Mouse (Mus musculus): ENCODE data around the gene Fuca1.
"Not testable (repeated sequence)": the region's sequence is repeated elsewhere in the genome, so short reads cannot be mapped to it uniquely, and the experiment has no call there.

Fuca1 gene

GRCm38 (mm10) chr4:135955886-135956285 is 35.4 kb downstream of the Fuca1 start:
- no peak for DNase-seq

- no peak for DNase-seq
Observed at GRCm38 (mm10) chr4:135958354-135958753, 37.8 kb downstream of the Fuca1 start.

GRCm38 (mm10) chr4:135960717-135961116 is 40.2 kb downstream of the Fuca1 start:
- peak; percentile 89 for DNase-seq

- DNase-seq = no peak
Observed at GRCm38 (mm10) chr4:135961709-135962108, 41.2 kb downstream of the Fuca1 start.

GRCm38 (mm10) chr4:135962198-135962597 is 41.7 kb downstream of the Fuca1 start:
- no peak for DNase-seq

GRCm38 (mm10) chr4:135962946-135963345 is 42.4 kb downstream of the Fuca1 start:
- DNase-seq = no peak

- DNase-seq = peak; percentile 94
Observed at GRCm38 (mm10) chr4:135963457-135964193, 43.1 kb downstream of the Fuca1 start, which contains the start of gene Gale. Gene Gale, plus strand, starts transcription at chr4:135963727.

GRCm38 (mm10) chr4:135964426-135964825 is 43.9 kb downstream of the Fuca1 start:
- DNase-seq = peak; percentile 70

- DNase-seq = no peak
Observed at GRCm38 (mm10) chr4:135965113-135965512, 44.6 kb downstream of the Fuca1 start.

- DNase-seq = no peak
Observed at GRCm38 (mm10) chr4:135966283-135966682, 45.7 kb downstream of the Fuca1 start.

GRCm38 (mm10) chr4:135967086-135967760 is 46.7 kb downstream of the Fuca1 start:
- no peak for DNase-seq

GRCm38 (mm10) chr4:135968271-135968869 is 47.8 kb downstream of the Fuca1 start:
- DNase-seq = no peak

- DNase-seq = no peak
Observed at GRCm38 (mm10) chr4:135969070-135969750, 48.7 kb downstream of the Fuca1 start.

- no peak for DNase-seq
Observed at GRCm38 (mm10) chr4:135970585-135970984, 50.0 kb downstream of the Fuca1 start.

- DNase-seq = no peak
Observed at GRCm38 (mm10) chr4:135971805-135972555, 51.4 kb downstream of the Fuca1 start.

- DNase-seq = peak; percentile 91
Observed at GRCm38 (mm10) chr4:135972556-135972906, 52.0 kb downstream of the Fuca1 start, which contains the start of gene Lypla2. Gene Lypla2, minus strand, starts transcription at chr4:135972626.

- no peak for DNase-seq
Observed at GRCm38 (mm10) chr4:135972911-135973811, 52.6 kb downstream of the Fuca1 start.

GRCm38 (mm10) chr4:135976146-135976545 is 55.6 kb downstream of the Fuca1 start:
- no peak for DNase-seq

GRCm38 (mm10) chr4:135980223-135980622 is 59.7 kb downstream of the Fuca1 start:
- DNase-seq = not testable (repeated sequence)

- DNase-seq = no peak
Observed at GRCm38 (mm10) chr4:135981524-135982063, 61.1 kb downstream of the Fuca1 start.

- no peak for DNase-seq
Observed at GRCm38 (mm10) chr4:135984556-135984955, 64.0 kb downstream of the Fuca1 start.
